Mouse (Mus musculus) erythroblast, embryonic 14.5 days (primary cell): Measurements from ENCODE around the gene Pilrb1. TPM values are rescaled to one million over a fixed set of nuclear protein-coding genes. Genes with fewer than 3 reads are reported as not detected.
"Not testable (repeated sequence)": the region's sequence is repeated elsewhere in the genome, so short reads cannot be mapped to it uniquely, and the experiment has no call there.

Experiments used
- H3K27me3 ChIP-seq: 2 replicates; pipeline ENCODE4 v1.6.1; 2012; ENCODE audit warnings: inconsistent platforms; ENCODE audit not compliant: control insufficient read depth
- H3K36me3 ChIP-seq: 2 replicates; pipeline ENCODE4 v1.6.1; 2012; ENCODE audit warnings: mild to moderate bottlenecking, inconsistent platforms; ENCODE audit not compliant: control insufficient read depth
- H3K4me1 ChIP-seq: 2 replicates; pipeline ENCODE4 v1.6.1; 2012; ENCODE audit warnings: inconsistent platforms; ENCODE audit not compliant: control insufficient read depth
- H3K4me3 ChIP-seq: replicated peaks from 2 replicates; pipeline ENCODE3; 2012; ENCODE audit warnings: moderate library complexity, mild to moderate bottlenecking, inconsistent platforms
- H3K9me3 ChIP-seq: 2 replicates; pipeline ENCODE4 v1.6.1; 2012; ENCODE audit warnings: low read length, inconsistent platforms, mixed read lengths; ENCODE audit not compliant: control insufficient read depth
- GATA1 ChIP-seq: IDR thresholded peaks from 2 replicates; pipeline ENCODE4 v1.6.1; 2012; ENCODE audit warnings: low read length, inconsistent platforms, mixed read lengths
- TAL1 ChIP-seq: IDR thresholded peaks from 3 replicates; pipeline ENCODE4 v1.6.1; 2012; ENCODE audit warnings: low read length, inconsistent platforms, mixed read lengths
- polyA plus RNA-seq: library from polyadenylated mRNA; stranded (reverse); fragments of >175 nt; gene quantifications from 2 replicates; pipeline ENCODE4 v1.2.3, GENCODE M21; 2012

Pilrb1 gene
- polyA plus RNA-seq, 1 experiment: not detected

DNA sequence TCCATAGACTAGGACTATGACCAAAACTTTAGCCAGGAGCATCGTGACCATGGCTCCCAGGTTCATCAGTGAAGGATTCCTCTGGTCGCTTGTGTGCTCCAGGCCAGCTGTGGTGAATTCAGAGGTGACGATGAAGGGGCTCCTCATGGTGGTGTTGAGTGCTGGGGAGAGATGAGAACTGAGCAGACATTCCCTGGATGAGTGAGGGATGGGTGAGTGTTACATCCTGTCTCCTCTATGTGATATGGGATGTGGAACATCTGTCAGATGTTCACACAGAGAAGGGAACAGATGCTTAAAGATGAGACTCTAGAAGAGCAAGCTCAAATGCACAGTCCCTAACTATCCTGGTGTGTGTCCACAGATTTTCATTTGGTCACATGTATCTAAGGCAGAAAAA is 3.0 kb downstream of the Pilrb1 start:
- H3K4me3 ChIP-seq, H3K4me1 ChIP-seq, H3K36me3 ChIP-seq, H3K9me3 ChIP-seq, H3K27me3 ChIP-seq: not testable (repeated sequence)

DNA sequence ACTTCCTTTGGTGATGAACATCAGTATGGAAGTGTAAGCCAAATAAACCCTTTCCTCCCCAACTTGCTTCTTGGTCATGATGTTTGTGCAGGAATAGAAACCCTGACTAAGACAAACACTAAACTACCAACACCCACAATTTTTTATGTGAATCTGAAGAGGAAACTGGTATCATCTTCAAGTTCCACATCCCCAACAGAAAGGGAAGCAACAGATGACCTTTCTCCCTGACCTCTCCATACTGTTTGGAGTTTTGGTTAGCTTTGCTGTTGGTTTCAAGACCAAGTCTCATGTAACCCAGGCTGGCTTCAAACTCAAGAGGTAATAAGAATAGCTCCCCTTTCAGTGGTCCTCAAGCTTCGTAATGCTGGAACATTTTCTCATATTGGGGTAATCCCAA is 7.6 kb downstream of the Pilrb1 start:
- not testable (repeated sequence) for H3K4me1 ChIP-seq, H3K9me3 ChIP-seq, H3K36me3 ChIP-seq, H3K4me3 ChIP-seq, H3K27me3 ChIP-seq

DNA sequence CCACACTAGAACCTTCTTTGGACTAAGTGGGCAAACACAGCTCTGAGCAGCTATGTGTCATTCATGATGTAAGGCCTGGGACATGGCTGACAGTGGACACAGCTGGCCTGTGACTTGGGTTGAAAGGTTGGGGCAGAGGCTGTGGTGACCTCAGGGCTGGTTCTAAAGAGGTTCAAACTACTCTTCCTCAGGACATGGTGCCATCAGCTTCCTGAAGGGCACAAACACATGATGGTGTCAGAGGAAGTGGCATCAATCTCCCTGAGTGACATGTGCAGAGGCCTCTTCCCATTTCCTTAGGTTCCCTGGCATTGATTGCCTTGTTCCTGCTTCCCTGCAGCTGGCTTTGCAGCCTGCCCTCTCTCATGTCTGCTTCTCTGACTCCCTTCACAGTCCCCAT is 20.8 kb downstream of the Pilrb1 start:
- not testable (repeated sequence) for H3K27me3 ChIP-seq

DNA sequence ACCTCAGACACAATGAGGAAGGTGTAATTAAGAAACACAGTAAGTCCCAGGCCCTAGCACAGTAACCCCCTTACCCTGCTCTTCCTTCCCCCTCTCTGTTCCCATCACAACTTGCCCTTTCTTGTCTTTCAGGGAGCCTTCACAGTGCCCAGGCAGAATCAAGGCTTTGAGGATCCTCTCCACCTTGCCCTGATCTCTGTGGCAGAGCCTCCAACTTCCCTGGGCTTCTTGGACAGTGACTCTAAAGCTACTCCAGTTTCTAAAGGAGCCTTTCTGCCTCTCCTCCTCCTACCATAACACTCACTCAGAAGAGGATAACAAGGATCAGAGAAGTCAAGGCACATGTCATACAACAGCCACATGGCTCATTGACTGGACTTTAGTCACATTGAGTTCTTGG is 21.3 kb downstream of the Pilrb1 start:
- Histone ChIP-seq H3K4me1 (no peaks in the 10 kb centered on the region), H3K9me3 (no peaks in the 10 kb centered on the region), H3K36me3 (no peaks in the 10 kb centered on the region), H3K27me3 (no peaks in the 10 kb centered on the region), H3K4me3 (no peak overlapping the region)
- TF ChIP-seq GATA1 (no peak), TAL1 (no peak)

More for the DNA sequence above, 20.8 kb downstream of the Pilrb1 start:
- H3K4me1 ChIP-seq, H3K9me3 ChIP-seq, H3K4me3 ChIP-seq, H3K36me3 ChIP-seq: not testable (repeated sequence)

DNA sequence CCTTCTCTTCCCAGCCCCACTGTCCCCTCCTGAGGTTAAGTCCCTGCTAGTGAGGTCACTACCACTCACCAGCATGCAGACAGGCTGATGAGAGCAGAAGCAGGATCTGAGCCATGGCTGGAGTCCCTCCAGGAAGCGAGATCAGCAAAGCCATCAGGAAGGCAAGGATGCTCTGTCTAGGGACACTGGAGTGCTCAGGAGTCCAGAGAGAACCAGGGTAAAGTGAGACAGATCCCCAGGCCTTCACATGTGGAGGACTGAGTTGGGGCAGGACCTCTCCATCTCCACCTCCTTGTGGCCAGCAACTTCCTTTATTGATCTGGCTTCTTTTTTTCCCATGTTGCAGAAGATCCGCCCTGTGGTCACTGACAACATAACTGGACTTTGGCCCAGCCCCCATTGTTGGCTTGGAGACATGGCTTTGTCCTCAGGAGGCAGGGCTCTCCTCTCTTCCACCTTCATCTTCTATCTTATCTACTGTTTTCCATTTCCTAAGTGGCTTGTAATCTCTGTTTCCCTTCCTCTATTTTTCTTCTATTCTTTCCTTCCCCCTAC is 21.9 kb downstream of the Pilrb1 start, which contains the start of gene Pilra:
TSS of gene Pilra (minus strand) at position 316 of the 555 bp plus-strand sequence.
- not testable (repeated sequence) for H3K36me3 ChIP-seq, H3K27me3 ChIP-seq, H3K4me1 ChIP-seq, H3K4me3 ChIP-seq, H3K9me3 ChIP-seq

DNA sequence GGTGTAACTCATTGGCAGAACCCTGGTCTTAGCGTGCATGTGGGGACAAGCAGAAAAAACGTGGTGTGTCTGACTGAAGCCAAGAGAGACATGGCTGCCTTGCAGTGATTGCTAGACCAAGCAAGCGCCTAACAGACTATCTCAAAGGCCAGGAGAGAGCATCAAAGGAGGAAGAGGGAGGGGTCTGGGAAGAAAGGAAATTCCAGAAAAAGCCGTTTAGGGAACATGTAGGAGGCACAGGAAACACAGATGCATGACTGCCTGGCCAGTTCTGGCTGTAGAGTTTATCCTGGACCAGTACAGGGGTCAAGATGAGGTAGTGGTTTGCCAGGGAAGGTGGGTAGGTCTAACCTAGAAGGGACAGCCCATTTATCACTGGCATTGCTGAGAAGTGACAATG is 24.4 kb downstream of the Pilrb1 start:
- TF ChIP-seq GATA1: no peak
- no peak for TF ChIP-seq TAL1
- Histone ChIP-seq H3K9me3 (no peaks in the 10 kb centered on the region), H3K27me3 (no peaks in the 10 kb centered on the region), H3K4me1 (no peaks in the 10 kb centered on the region), H3K36me3 (no peaks in the 10 kb centered on the region), H3K4me3 (no peak overlapping the region)

DNA sequence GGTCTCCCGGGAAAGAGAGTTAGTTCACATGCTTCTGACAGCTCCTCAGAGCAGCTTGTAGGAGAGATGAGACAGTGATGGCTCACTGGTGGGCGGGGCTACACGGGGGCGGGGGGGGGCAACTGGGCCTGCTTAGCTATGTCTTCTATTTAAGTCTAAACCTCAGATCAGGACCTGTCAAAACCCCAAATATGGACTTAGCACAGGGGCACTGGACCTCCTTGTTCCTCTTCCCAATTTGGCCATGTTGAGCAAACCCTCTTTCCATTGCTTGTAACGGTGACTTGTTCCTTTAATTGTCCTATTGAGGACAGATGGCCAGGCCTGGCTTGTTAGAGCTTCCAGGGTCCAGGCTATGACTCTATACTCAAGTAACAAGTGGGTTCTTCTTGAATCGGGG is 26.4 kb downstream of the Pilrb1 start:
- no peaks in the 10 kb centered on the region for H3K9me3 ChIP-seq
- no peaks in the 10 kb centered on the region for H3K36me3 ChIP-seq
- no peak overlapping the region for H3K4me3 ChIP-seq
- H3K27me3 ChIP-seq: no peaks in the 10 kb centered on the region
- no peak for TF ChIP-seq TAL1
- TF ChIP-seq GATA1: no peak
- no peaks in the 10 kb centered on the region for H3K4me1 ChIP-seq

DNA sequence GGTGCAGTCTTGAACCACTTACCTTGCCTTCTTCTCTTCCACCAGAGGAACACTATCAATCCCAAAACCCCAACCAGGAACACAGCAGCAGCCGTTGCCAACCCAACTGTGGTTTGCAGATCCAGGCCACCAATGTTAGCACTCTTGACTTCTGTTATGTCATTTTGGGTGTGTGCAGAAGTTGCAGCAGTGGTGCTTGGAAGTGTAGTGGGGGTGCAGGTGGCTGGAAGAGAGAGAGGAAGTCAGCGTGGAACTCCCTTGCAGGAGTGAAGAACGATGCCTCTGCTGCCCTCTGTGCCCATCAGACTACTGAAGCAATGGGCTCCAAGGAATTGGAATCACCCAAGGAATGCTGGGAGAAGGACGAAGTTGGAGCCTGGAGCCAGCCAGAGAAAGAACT is 26.8 kb downstream of the Pilrb1 start:
- H3K4me3 ChIP-seq: no peak overlapping the region
- H3K9me3 ChIP-seq: no peaks in the 10 kb centered on the region
- H3K4me1 ChIP-seq: no peaks in the 10 kb centered on the region
- TF ChIP-seq TAL1 (no peak), GATA1 (no peak)
- H3K36me3 ChIP-seq: no peaks in the 10 kb centered on the region
- no peaks in the 10 kb centered on the region for H3K27me3 ChIP-seq

DNA sequence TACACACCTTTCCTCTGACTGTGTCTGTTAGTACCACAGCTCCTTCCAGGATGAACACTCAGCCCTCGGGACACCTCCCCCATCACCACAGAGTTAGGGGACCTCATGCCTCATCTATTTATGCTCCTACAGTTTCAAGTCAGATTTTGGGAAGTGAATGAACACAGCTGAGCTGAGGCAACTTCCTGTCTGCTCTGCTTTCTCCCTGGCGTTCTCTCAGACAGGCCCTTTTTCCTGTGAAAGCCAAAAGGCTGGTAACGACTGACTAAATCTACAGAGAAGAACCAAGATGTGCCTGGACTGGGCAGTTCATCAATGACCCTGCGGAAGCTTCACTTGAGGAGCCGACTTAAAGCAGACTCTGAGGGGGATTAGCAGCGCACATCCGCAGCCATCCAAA is 27.7 kb downstream of the Pilrb1 start:
- H3K4me3 ChIP-seq: no peak overlapping the region
- H3K4me1 ChIP-seq: no peaks in the 10 kb centered on the region
- no peaks in the 10 kb centered on the region for H3K9me3 ChIP-seq
- H3K27me3 ChIP-seq: no peaks in the 10 kb centered on the region
- TF ChIP-seq GATA1 (no peak), TAL1 (no peak)
- no peaks in the 10 kb centered on the region for H3K36me3 ChIP-seq

DNA sequence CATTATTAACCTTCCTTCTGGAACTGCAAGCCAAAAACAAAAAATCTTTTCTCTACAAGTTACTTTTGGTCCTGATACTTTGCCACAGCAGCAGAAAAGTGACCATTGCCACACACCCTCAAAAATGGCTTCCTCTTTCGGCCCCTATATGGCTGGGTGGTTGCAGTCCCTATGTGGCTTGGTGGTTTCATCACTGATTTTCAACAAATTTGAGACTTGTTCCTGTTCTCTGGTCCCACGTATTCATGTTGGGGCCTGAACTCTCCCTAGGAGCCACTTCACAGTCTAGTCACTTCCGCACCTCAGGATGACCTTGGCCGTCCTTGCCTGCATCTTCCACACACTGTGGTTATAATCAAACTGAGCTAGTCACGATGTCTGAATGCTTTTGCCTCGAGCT is 29.2 kb downstream of the Pilrb1 start:
- TF ChIP-seq TAL1 (no peak), GATA1 (no peak)
- Histone ChIP-seq H3K27me3 (no peaks in the 10 kb centered on the region), H3K9me3 (no peaks in the 10 kb centered on the region), H3K36me3 (no peaks in the 10 kb centered on the region), H3K4me1 (no peaks in the 10 kb centered on the region), H3K4me3 (no peak overlapping the region)
